Mouse (Mus musculus) kidney, postnatal 36 days (tissue): Measurements from ENCODE around the gene Nudcd2.

ENCODE experiments used
- DNase-seq, 2 experiments: peaks; one replicate each; pipeline ENCODE4 v3.0.0; 2021 to 2022; ENCODE audit warnings: mixed read lengths in 2 of 2

The Nudcd2 gene

GRCm38 (mm10) chr11:40755968-40756367 lies 22.5 kb downstream of the Nudcd2 start:
- DNase-seq, result no peak

DNA sequence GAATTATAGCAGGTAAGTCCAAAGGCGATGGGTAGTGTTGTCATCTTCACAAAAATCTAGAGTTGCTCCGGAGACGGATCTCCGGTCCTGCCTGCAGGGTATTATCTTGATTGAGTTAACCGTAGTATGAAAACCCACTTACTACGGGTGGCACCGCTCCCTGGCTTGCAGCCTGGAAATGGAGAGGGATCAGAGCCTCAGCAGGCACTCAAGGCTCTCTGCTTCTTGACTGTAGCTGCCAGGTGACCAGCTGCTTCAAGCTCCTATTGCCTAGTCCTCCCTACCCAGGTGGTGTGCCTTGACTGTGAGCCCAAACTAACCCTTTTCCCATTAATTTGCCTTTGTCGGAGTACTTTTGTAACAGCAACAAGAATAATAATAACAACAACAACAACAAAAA lies 26.4 kb downstream of the Nudcd2 start:
- DNase-seq, result no peak

- DNase-seq, result peak in 1 of 2 experiments; percentile 40
Measured at GRCm38 (mm10) chr11:40763395-40763794, 29.9 kb downstream of the Nudcd2 start.

DNA sequence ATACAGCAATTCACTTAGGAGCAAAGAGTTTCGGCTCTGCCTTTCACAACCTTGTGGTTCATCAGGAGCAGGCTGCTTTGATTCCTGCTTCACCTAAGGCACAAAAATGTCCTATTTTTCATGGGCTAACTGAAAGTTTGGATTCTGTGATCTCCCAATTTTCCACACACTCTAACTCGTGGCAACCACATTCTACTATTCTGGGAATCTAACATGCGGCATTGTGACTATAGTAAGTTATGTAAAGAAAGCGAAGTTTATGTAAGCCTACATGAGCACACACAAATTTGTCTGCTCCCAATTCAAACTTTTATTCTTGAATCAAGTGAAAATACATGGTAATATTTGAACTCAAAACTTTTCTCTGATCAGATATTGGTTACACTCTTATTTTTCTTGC lies 31.2 kb downstream of the Nudcd2 start:
- no peak for DNase-seq

- DNase-seq, result peak; percentile 33 to 46
Measured at GRCm38 (mm10) chr11:40775315-40776269, 42.1 kb downstream of the Nudcd2 start.

DNA sequence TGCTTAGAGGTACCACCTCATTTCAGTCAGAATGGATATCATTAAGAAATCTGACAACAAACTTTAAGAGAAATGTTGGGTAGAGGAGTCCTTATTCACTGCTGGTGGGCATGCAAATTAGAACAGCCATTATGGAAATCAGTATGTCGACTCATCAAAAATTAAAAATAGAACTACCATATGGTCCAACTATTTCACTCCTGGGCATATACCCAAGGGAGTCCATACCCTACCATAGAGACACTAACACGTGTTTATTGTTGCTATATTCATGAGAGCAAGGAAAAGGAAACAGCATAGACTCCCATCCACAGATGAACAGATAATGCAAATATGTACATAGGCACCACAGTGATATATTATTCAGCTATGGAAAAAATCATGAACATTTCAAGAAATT lies 48.4 kb downstream of the Nudcd2 start:
- no peak for DNase-seq

DNA sequence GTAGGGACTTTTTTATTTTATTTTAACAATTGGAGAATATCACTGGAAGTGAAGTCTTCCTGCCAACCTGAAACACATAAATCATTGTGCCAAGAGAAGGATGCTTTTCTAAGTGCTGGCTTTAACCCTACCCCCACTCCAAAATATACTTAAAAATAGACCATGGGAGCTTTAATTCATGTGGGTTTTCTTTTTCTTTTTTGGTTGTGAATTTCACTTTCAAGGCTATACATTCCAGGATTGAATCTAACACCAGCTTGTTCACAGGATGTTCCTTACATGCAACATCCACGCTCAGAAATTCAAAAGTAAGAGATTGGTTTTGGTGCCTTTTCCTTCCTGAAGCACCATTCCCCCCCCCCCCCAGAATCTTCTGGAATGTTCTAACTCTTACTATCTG lies 49.9 kb downstream of the Nudcd2 start:
- DNase-seq, result no peak

DNA sequence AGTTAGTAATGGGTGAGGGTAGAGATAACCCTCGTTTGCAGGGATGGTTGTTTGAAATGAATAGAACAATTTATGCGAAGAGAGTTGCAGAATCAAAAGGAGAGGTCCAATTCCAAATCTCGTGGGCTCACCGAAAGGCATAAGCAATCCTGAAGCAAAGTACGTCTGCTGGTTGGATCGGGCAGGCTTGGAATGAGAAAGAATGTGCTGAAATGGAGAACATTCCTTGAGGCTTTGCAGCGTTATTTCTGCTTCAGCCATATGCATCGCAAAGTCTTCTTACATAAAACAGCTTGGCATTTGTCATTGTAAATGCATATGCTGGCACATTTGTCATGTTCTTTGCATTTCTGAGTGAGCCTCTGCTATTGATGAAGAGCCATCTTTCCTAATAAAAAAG lies 50.9 kb downstream of the Nudcd2 start:
- DNase-seq, result no peak

- DNase-seq, result no peak
Measured at GRCm38 (mm10) chr11:40786900-40787299, 53.4 kb downstream of the Nudcd2 start.
